Mouse (Mus musculus) heart, adult 2 months (tissue): Measurements from ENCODE around the gene Arl2. TPM values are rescaled to one million over a fixed set of nuclear protein-coding genes. Genes with fewer than 3 reads are reported as not detected.

Experiments
- DNase-seq, 2 experiments: peaks; one replicate each; pipeline ENCODE4 v3.0.0; 2021
- H3K27ac ChIP-seq: fragments of 200-600 bp; 2 replicates; pipeline ENCODE4 v1.8.1; 2022
- H3K27me3 ChIP-seq: fragments of 200-500 bp; 2 replicates; pipeline ENCODE4 v1.6.1; 2012; ENCODE audit warnings: mild to moderate bottlenecking, low read length, inconsistent platforms, mixed read lengths; ENCODE audit not compliant: control insufficient read depth, insufficient read depth
- H3K36me3 ChIP-seq: fragments of 200-500 bp; 2 replicates; pipeline ENCODE4 v1.6.1; 2012; ENCODE audit warnings: low read length, inconsistent platforms; ENCODE audit not compliant: control insufficient read depth, insufficient read depth
- H3K4me1 ChIP-seq: fragments of 200-500 bp; 2 replicates; pipeline ENCODE4 v1.6.1; 2011; ENCODE audit warnings: low read length; ENCODE audit not compliant: control insufficient read depth, insufficient read depth
- H3K4me3 ChIP-seq: fragments of 200-600 bp; 2 replicates; pipeline ENCODE4 v1.8.1; 2022
- H3K79me2 ChIP-seq: fragments of 200-500 bp; replicated peaks from 2 replicates; pipeline ENCODE4 v1.6.1; 2012; ENCODE audit warnings: mild to moderate bottlenecking, inconsistent platforms, low read length, moderate library complexity, mixed read lengths; ENCODE audit not compliant: control insufficient read depth, insufficient read depth
- H3K9ac ChIP-seq: fragments of 200-500 bp; 2 replicates; pipeline ENCODE4 v1.6.1; 2012; ENCODE audit warnings: low read depth, mild to moderate bottlenecking, control low read depth, inconsistent platforms, low read length, mixed read lengths
- CTCF ChIP-seq: fragments of 200-600 bp; IDR thresholded peaks from 2 replicates; pipeline ENCODE4 v1.8.1; 2022; ENCODE audit warnings: antibody characterized with exemption, mild to moderate bottlenecking, moderate library complexity
- EP300 ChIP-seq: fragments of 200-500 bp; IDR thresholded peaks from 2 replicates; pipeline ENCODE4 v1.6.1; 2011; ENCODE audit warnings: low read depth, low read length, control low read depth; ENCODE audit not compliant: insufficient read depth
- POLR2A ChIP-seq: fragments of 200-500 bp; IDR thresholded peaks from 2 replicates; pipeline ENCODE4 v1.6.1; 2011; ENCODE audit warnings: mild to moderate bottlenecking, low read depth, low read length, control low read depth; ENCODE audit not compliant: insufficient read depth
- WGBS: fragments of 180-500 bp; shearing (Covaris S2); methylation state at CpG from one replicate; pipeline ENCODE4 v1.1.7; 2018; 5-methylcytosine and 5-hydroxymethylcytosine counted together
- intact Hi-C: fragments of 180-260 bp; cut with DNase I; formaldehyde crosslinking; loops from one replicate; pipeline ENCODE4 v1.15.1; 2025
- polyA plus RNA-seq: library from polyadenylated mRNA; depleted of rRNA; stranded (reverse); fragments of >200 nt; gene quantifications from 2 replicates; pipeline ENCODE4 v1.2.3, GENCODE M21; 2012
- total RNA-seq, 2 experiments: library from RNA; stranded (reverse); gene quantifications; 2 replicates each; pipeline ENCODE4 v1.2.3; 2021

Gene Arl2
- total and polyA plus RNA-seq, 3 experiments: 62.1 to 155 (median 72.9) TPM

DNA sequence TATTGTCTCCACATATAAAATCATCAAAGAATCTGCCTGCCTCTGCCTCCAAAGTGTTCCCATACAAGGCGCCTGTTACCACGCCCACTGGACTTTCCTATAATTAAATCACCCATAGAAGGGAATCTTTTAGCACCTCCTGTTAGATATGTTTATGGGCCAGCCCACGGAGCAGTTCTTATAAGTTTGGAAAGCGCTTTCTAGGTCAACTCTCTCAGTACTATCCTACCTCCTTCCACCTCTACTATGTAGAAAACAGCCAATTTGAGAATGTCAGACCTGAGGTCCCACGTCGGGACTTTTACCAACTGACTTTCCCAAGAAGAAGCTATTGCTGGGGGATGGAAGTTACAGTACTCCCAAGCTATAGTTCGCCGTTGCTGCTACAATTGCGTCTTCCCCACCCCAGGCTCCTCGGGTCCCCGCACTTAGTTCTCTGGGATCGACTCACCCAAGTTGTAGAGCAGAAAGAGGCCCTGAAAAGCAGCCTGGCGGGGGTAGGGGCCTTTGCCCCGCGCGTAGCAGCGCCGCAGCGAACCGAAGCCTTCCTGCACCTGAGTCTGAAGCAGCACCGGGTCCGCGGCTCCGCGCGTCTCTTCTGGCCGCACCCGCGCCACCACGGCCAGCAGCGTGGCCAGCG is 23.9 kb downstream of the Arl2 start:
- no peak for TF ChIP-seq CTCF
- no peak for TF ChIP-seq EP300
- TF ChIP-seq POLR2A: no peak
- peak overlapping the region; percentile 95 for H3K9ac ChIP-seq
- 3% methylated on average over 32 of the region's 32 CpGs for WGBS
- peak overlapping the region; percentile 67 for H3K4me3 ChIP-seq
- peaks cover 5% of the 10 kb centered on the region for H3K4me1 ChIP-seq
- H3K36me3 ChIP-seq: no peaks in the 10 kb centered on the region
- DNase-seq: no peak
- no peaks in the 10 kb centered on the region for H3K79me2 ChIP-seq
- intact Hi-C loops: loop anchor here (5.0 kb wide), 1 partner anchor 205 kb away; the partner anchor contains the start of gene Dpf2
- H3K27me3 ChIP-seq: no peaks in the 10 kb centered on the region
- H3K27ac ChIP-seq: peak overlapping the region; percentile 90

DNA sequence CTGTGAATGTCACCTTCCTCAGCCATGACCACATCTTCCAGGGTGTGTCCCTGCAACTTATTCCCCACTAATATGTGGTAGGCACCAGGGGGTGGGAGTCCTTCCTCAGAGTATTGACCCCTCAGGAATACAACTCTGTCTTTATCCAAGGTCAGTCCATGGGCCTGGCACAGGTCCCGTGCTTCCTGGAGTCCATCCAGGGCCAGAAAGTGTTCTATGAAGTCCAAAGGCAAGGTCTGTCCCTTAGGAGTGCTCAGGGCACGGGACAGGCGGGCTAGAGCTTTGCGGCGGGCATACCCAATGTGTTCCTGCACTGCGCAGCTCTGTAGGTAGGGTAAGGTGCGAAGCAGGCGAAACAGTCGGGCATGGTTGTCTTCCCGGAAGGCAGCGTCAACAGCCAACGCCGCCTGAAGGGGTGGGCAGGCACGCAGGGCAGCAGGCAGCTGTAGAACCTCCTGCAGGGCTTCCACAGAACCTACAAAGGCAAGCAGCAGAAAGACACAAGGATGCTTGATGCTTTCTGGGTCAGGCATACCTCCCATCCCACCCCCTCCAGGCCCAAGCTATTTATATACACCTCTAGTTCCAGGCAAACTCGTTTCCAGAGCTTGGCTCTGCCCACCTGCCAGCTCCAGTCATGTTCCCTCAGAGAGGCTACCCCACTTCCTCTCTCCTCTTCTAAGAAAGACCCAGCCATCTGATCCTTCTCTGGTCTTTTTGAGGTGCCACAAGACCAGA is 25.1 kb downstream of the Arl2 start:
- 64% methylated on average over 15 of the region's 15 CpGs for WGBS
- DNase-seq: no peak

GRCm38 (mm10) chr19:6113116-6113515 is 28.2 kb downstream of the Arl2 start:
- Histone ChIP-seq H3K36me3 (no peaks in the 10 kb centered on the region), H3K4me1 (peaks cover 3% of the 10 kb centered on the region; the same call in 1 of the 2 replicates), H3K27ac (no peak overlapping the region), H3K27me3 (no peaks in the 10 kb centered on the region), H3K79me2 (no peaks in the 10 kb centered on the region), H3K4me3 (no peak overlapping the region), H3K9ac (no peak overlapping the region)
- DNase-seq: no peak
- TF ChIP-seq POLR2A: no peak
- TF ChIP-seq EP300: no peak
- TF ChIP-seq CTCF: no peak
- WGBS: 57% methylated on average over 6 of the region's 6 CpGs
- intact Hi-C loops: no loop called here

More for the DNA sequence above, 25.1 kb downstream of the Arl2 start:
- Histone ChIP-seq H3K27me3 (no peaks in the 10 kb centered on the region), H3K36me3 (no peaks in the 10 kb centered on the region), H3K79me2 (no peaks in the 10 kb centered on the region), H3K27ac (no peak overlapping the region), H3K9ac (no peak overlapping the region), H3K4me1 (peaks cover 5% of the 10 kb centered on the region), H3K4me3 (no peak overlapping the region)
- TF ChIP-seq CTCF (no peak), POLR2A (no peak), EP300 (no peak)
- intact Hi-C loops: loop anchor here (5.0 kb wide), 1 partner anchor 204 kb away; the partner anchor contains the start of gene Dpf2

DNA sequence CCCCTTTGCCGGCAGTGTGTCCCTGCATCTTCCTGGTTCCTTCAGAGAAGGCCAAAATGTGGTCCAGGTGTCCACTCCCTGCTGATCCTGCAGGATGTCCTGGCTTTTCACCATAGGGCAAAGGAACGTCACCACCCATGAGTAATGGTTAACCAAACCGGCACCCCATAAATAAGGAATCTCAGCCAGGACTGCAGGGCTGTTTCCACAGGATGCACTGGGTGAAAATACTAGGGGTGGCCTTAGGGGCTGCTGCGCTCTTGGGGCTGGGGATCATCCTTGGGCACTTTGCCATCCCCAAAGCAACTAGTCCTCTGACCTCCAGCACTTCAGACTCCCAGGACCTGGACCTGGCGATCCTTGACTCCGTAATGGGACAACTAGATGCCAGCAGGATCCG is 35.8 kb downstream of the Arl2 start, which contains the start of gene Naaladl1:
Gene Naaladl1 (plus strand): TSS at position 197 of the 400 bp plus-strand sequence.
- no peaks in the 10 kb centered on the region for H3K36me3 ChIP-seq
- no peaks in the 10 kb centered on the region for H3K79me2 ChIP-seq
- no peak within 1 kb of the TSS for H3K27ac ChIP-seq
- H3K4me1 ChIP-seq: no peaks in the 10 kb centered on the region
- intact Hi-C loops: no loop called here
- no peak for TF ChIP-seq POLR2A
- TF ChIP-seq EP300: no peak
- no peak for TF ChIP-seq CTCF
- WGBS: 90% methylated on average over 7 of the region's 7 CpGs
- no peaks in the 10 kb centered on the region for H3K27me3 ChIP-seq
- no peak for DNase-seq
- H3K4me3 ChIP-seq: no peak within 1 kb of the TSS
- no peak within 1 kb of the TSS for H3K9ac ChIP-seq

DNA sequence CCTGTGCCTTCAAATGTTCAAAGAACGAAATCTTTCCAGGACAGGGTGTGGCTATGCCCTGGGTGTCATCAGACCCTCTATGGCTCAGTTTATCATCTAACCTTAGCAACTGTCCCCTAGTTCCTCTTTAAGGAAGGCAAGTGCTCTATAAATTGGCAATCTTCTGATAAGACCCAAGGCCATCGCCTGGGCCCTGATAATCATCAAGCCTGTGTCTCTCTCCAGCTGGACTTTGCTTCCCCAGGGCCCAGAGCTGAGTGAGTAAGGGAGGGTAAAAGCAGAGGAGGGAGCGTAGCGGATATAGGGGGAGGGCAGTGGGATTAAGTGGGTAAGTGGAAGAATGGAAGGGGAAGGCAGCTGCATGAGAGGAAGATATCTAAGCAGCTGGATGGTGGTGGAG is 36.9 kb downstream of the Arl2 start:
- H3K9ac ChIP-seq: no peak overlapping the region
- no peak overlapping the region for H3K27ac ChIP-seq
- no peak for DNase-seq
- H3K4me1 ChIP-seq: no peaks in the 10 kb centered on the region
- H3K36me3 ChIP-seq: no peaks in the 10 kb centered on the region
- 62% methylated on average over 4 of the region's 4 CpGs for WGBS
- H3K4me3 ChIP-seq: no peak overlapping the region
- H3K27me3 ChIP-seq: no peaks in the 10 kb centered on the region
- TF ChIP-seq CTCF: no peak
- TF ChIP-seq POLR2A: no peak
- no peak for TF ChIP-seq EP300
- intact Hi-C loops: no loop called here
- H3K79me2 ChIP-seq: no peaks in the 10 kb centered on the region
